Mouse (Mus musculus): ENCODE measurements around the gene Cap2. TPM values are rescaled to one million over a fixed set of nuclear protein-coding genes. Genes with fewer than 3 reads are reported as not detected.

The Cap2 gene
- polyA plus RNA-seq, 1 experiment from 2014 or later: 6.3 TPM

DNA sequence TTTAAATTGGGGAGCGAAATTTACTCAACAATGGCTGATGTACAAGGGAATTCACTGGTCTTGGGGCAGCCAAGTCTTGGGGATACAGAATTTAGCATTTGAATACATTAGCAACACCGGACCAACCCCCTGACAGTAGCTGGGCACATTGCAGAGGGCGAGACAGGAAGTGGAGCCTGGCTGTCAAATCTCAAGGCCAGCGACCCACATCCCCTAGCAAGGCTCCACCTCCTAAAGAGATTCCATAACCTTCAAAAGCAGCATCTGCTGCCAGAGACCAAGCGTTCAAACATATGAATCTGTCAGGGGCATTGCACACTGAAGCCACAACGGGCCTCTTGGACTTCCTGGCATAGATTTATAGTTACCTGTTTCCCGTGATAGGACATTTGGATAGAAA, 150.2 kb downstream of the Cap2 start:
- H3K36me3 ChIP-seq: no peaks in the 10 kb centered on the region
- no peaks in the 10 kb centered on the region for H3K27me3 ChIP-seq
- ATAC-seq (ENCODE audit: low FRiP score): no peak
- H3K9me3 ChIP-seq: no peaks in the 10 kb centered on the region
- no peak overlapping the region for H3K4me2 ChIP-seq
- no peak overlapping the region for H3K9ac ChIP-seq
- H3K4me1 ChIP-seq (replicated peaks): no peaks in the 10 kb centered on the region
- H3K27ac ChIP-seq: no peak overlapping the region
- WGBS: 89% methylated on average over 7 of the region's 7 CpGs
- H3K4me3 ChIP-seq: no peak overlapping the region

DNA sequence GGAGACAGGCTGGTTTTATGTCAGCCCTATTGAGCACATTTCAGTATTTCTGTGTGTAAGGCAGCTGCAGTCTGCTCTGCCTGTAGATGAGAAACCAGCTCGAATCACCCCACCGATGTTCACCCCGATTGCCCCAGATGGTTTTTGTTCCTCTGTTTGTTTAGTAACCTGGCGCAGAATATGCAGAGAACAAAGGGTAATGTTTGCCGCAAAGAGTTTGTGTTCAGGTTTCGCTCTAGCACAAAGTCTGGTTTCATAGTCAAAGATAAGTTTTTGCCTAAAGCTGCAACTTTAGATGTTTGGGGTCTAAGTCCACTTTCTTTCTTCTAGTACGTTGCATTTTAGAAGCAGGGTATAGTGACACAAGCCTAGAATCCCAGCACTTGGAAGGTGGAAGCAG, 151.0 kb downstream of the Cap2 start:
- no peaks in the 10 kb centered on the region for H3K4me1 ChIP-seq (replicated peaks)
- WGBS: 87% methylated on average over 7 of the region's 7 CpGs
- no peaks in the 10 kb centered on the region for H3K36me3 ChIP-seq
- no peak overlapping the region for H3K4me2 ChIP-seq
- no peak overlapping the region for H3K27ac ChIP-seq
- no peak overlapping the region for H3K9ac ChIP-seq
- H3K4me3 ChIP-seq: no peak overlapping the region
- no peak for ATAC-seq (ENCODE audit: low FRiP score)
- no peaks in the 10 kb centered on the region for H3K9me3 ChIP-seq
- H3K27me3 ChIP-seq: no peaks in the 10 kb centered on the region

DNA sequence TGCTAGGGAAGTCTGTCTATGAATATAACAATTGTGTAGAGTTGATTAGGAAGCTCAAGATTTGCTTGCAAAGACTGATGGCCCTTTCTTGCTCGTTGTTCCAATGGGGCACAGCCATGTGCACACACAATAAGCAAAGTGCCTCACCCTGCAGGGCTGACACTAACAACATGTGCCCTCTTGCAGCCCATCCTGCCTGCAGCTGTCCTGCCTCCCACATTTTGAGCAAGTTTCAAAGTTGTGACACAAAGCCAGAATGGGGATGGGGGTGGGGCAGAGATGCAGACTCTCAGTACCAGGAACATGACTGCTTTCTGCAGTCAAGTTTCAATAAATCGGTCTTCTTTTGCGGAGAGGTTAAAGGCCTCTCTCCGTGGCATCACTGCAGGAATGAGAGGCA, 152.0 kb downstream of the Cap2 start:
- Histone ChIP-seq H3K9me3 (no peaks in the 10 kb centered on the region), H3K27me3 (no peaks in the 10 kb centered on the region), H3K4me1 (replicated peaks) (no peaks in the 10 kb centered on the region), H3K9ac (no peak overlapping the region), H3K4me3 (no peak overlapping the region), H3K36me3 (no peaks in the 10 kb centered on the region), H3K4me2 (no peak overlapping the region), H3K27ac (no peak overlapping the region)
- ATAC-seq (ENCODE audit: low FRiP score): no peak
- 72% methylated on average over 4 of the region's 4 CpGs for WGBS

DNA sequence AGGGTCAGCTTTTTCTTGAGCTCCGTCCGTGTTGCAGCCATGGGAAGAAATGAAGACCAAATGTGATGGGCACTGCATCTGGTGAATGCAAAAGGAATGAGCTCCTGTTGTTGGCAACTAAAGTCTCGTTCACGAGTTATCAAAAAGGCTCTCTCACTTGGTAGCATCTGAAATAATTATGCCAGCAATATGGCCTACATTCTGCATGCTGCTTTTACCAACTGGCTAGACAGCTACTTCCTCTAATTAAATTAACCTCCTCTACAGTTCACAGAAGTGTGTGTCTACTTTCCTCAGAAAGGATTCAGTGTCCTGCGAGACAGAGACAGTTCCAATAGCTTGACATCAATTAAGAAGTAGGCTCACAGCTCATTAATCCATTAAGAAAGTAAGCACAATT, 152.9 kb downstream of the Cap2 start:
- Histone ChIP-seq H3K9me3 (no peaks in the 10 kb centered on the region), H3K4me1 (replicated peaks) (no peaks in the 10 kb centered on the region), H3K36me3 (no peaks in the 10 kb centered on the region), H3K4me2 (no peak overlapping the region), H3K4me3 (no peak overlapping the region), H3K27ac (no peak overlapping the region), H3K9ac (no peak overlapping the region), H3K27me3 (no peaks in the 10 kb centered on the region)
- WGBS: 82% methylated on average over 5 of the region's 5 CpGs
- no peak for ATAC-seq (ENCODE audit: low FRiP score)

DNA sequence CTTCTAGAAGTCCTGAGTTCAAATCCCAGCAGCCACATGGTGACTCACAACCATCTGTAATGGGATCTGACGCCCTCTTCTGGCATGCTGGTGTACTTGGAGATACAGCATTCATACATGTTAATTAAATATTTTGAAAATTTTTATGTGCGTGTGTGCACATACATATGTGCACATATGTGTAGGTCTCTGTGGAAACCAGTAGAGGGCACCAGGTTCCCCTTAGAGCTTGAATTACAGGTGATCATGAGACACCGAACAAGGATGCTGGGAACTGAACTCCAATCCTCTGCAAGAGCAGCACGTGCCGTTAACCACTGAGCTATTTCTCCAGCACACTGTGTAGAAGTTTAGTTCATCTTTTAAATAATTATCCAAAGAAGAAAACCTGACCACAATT, 157.6 kb downstream of the Cap2 start:
- Histone ChIP-seq H3K4me2 (no peak overlapping the region), H3K9me3 (no peaks in the 10 kb centered on the region), H3K27ac (no peak overlapping the region), H3K4me3 (no peak overlapping the region), H3K9ac (no peak overlapping the region), H3K36me3 (no peaks in the 10 kb centered on the region), H3K4me1 (replicated peaks) (no peaks in the 10 kb centered on the region), H3K27me3 (0 out of 2 replicates have a peak, but pooled peaks cover 2% of the 10 kb centered on the region)
- 91% methylated on average over 5 of the region's 5 CpGs for WGBS
- ATAC-seq (ENCODE audit: low FRiP score): no peak

DNA sequence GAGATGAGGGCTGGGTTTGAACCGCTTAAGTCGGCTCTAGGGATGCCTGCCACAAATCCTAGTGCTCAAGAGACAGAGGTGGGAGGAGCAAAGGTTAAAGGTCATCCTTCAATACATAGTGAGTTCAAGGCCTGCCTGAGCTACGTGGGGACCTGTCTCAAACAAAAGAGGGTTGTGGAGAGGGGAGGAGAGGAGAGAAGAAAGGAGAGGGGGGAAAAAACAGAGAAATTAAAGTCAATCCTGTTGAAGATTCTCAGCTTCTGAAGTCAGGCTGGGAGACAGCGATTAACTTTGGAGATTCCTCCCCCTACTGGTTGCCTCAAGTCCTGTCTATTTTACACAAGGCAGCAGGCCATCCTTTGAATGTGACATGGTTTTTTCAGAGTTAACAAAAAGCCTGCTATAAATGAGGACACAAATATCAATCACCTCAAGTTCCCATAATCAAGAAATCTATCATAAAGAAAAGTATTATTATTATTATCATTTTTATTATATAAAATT, 161.9 kb downstream of the Cap2 start:
- Histone ChIP-seq H3K4me3 (no peak overlapping the region), H3K36me3 (no peaks in the 10 kb centered on the region), H3K27me3 (peaks cover 11% of the 10 kb centered on the region; the same call in 1 of the 2 replicates), H3K4me1 (replicated peaks) (peaks cover 2% of the 10 kb centered on the region), H3K9ac (no peak overlapping the region), H3K4me2 (no peak overlapping the region), H3K27ac (no peak overlapping the region), H3K9me3 (no peaks in the 10 kb centered on the region)
- ATAC-seq (ENCODE audit: low FRiP score): no peak
- WGBS: 27% methylated on average over 4 of the region's 4 CpGs

DNA sequence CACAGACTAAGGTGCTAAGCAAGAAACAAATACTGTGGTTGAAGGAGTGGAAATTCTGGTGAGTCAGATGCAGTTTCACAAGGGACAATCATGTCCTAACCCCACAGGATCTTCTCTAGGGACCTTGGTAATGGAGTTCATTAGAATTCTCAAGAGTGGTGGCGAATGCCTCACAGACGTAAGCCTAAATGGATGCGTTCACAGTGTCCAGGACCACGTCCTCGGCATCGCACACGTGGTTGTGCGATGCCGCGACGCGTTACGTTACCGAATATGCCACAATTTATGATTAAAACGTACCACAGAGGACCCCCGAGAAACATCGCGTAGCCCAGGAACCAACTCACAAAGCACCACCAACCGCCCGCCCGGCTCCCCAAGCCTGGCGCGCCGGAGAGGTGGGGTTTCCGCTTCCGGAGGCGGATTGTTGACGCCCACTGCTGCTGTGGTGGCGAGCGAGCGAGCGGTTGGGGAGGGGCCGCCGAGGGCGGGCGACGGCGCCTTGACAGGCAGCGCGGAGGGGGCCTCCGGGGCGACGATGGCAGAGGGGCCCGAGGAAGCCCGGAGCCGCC, 167.5 kb downstream of the Cap2 start, which contains the start of gene Fam8a1:
Gene Fam8a1 (plus strand): TSS at position 475 of the 572 bp plus-strand sequence.
- Histone ChIP-seq H3K4me1 (replicated peaks) (peaks cover 23% of the 10 kb centered on the region), H3K36me3 (peaks cover 26% of the 10 kb centered on the region), H3K27me3 (peaks cover 8% of the 10 kb centered on the region; the same call in 1 of the 2 replicates), H3K4me2 (peak within 1 kb of the TSS; percentile 80), H3K9ac (peak within 1 kb of the TSS; percentile 97), H3K9me3 (no peaks in the 10 kb centered on the region), H3K4me3 (peak within 1 kb of the TSS; percentile 95), H3K27ac (peak within 1 kb of the TSS; percentile 92)
- under 1% methylated on average over 46 of the region's 46 CpGs for WGBS
- ATAC-seq (ENCODE audit: low FRiP score): peak; percentile 95

DNA sequence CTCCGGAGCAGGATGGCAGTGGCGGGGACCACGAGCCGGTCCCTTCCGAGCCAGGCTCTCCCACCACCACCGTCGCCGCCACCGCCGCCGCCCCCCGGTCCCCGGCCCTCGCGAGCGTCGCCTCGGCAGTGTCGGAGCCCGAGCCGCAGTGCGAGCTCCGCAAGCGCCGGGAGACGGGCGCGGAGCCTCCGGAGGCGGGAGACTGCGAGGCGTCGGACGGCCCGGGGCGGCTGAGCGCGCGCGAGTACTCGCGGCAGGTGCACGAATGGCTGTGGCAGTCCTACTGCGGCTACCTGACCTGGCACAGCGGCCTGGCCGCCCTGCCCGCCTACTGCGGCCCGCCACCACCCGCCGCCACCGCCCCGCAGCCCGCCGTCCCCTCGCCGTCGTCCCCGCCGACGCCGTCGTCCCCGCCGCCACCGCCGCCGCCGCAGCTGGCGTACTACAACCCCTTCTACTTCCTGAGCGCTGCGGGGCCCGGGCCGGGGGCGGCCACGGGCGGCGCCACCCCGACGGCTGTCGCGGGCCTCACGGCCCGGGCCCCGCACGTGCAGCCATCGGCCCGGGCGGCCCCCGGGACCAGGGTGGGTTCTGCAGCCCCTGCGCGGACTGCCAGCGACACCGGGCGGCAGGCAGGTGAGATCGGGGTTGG, 168.1 kb downstream of the Cap2 start:
- H3K36me3 ChIP-seq: peaks cover 31% of the 10 kb centered on the region
- no peaks in the 10 kb centered on the region for H3K9me3 ChIP-seq
- H3K9ac ChIP-seq: peak overlapping the region; percentile 97
- H3K27me3 ChIP-seq: peaks cover 8% of the 10 kb centered on the region; the same call in 1 of the 2 replicates
- peak overlapping the region; percentile 92 for H3K27ac ChIP-seq
- peak overlapping the region; percentile 80 for H3K4me2 ChIP-seq
- peak; percentile 78 for ATAC-seq (ENCODE audit: low FRiP score)
- peaks cover 23% of the 10 kb centered on the region for H3K4me1 ChIP-seq (replicated peaks)
- under 1% methylated on average over 59 of the region's 96 CpGs for WGBS
- H3K4me3 ChIP-seq: peak overlapping the region; percentile 95

DNA sequence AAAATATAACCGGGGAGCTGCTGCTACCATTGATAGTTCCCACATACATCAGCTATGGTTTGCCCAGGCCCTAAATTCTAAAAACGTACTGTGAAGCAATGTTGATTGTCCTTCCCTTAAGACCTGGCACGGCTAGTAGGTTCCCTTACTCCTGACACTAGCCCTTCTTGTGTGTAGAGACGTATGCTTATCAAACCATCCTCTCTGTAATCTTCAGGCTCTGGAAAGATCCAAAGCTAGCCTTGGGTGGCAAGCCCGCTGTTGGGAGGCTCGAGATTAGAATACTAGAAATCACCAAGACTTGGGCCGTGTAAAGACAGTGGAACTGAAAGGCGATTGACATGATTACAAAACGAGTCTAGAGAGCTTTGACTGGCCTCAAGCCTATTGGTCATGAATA, 168.9 kb downstream of the Cap2 start:
- H3K4me3 ChIP-seq: peak overlapping the region; percentile 95

DNA sequence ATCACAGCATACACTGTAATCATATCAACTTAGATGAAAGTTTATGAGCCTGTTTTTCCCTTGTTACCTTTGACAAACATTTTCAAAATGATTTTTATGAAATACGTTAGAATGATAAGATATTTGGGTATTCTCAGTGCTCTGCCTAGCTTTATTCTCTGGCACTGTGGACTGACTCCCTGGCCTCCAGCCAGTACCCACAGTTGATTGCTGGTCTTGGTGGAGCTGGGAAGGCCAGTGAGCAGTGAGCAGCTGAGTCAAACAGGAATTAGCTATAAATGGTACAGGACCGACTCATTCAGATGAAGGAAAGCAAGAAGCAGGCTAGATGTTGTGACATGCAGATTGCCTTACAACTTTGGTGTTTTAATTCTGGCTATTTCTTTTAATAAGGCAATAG, 173.0 kb downstream of the Cap2 start:
- no peaks in the 10 kb centered on the region for H3K9me3 ChIP-seq
- H3K27ac ChIP-seq: no peak overlapping the region
- H3K4me3 ChIP-seq: no peak overlapping the region
- 92% methylated on average over 2 of the region's 2 CpGs for WGBS
- no peaks in the 10 kb centered on the region for H3K27me3 ChIP-seq
- H3K4me2 ChIP-seq: no peak overlapping the region
- H3K9ac ChIP-seq: no peak overlapping the region
- H3K36me3 ChIP-seq: peaks cover 51% of the 10 kb centered on the region
- no peak for ATAC-seq (ENCODE audit: low FRiP score)
- peaks cover 18% of the 10 kb centered on the region for H3K4me1 ChIP-seq (replicated peaks)

More for the DNA sequence above, 168.9 kb downstream of the Cap2 start:
- Histone ChIP-seq H3K9ac (peak overlapping the region; percentile 97), H3K27me3 (peaks cover 8% of the 10 kb centered on the region; the same call in 1 of the 2 replicates), H3K4me1 (replicated peaks) (peaks cover 23% of the 10 kb centered on the region), H3K36me3 (peaks cover 38% of the 10 kb centered on the region), H3K27ac (no peak overlapping the region), H3K9me3 (no peaks in the 10 kb centered on the region), H3K4me2 (peak overlapping the region; percentile 80)
- no peak for ATAC-seq (ENCODE audit: low FRiP score)
- WGBS: 67% methylated on average over 9 of the region's 9 CpGs

DNA sequence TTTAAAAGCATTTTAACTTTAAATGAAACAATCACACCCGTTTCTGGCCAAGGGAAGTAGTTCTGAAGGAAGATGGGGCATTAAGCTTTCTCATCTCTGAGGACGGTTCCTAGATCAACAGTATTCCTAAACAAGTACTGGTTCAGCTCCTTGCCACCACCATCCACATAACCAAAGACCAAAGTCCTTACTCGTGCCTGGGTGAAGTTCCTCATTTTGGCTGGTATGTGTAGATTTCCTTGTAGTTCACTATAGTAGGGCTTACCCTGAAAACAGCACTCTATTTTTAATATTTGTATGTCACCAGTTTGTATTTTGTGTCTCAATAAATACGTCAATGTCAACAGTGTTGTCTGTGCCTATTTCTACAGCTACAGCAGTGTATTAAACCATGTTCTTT, 176.1 kb downstream of the Cap2 start:
- no peaks in the 10 kb centered on the region for H3K9me3 ChIP-seq
- peaks cover 52% of the 10 kb centered on the region for H3K36me3 ChIP-seq
- no peak overlapping the region for H3K4me2 ChIP-seq
- 89% methylated on average over 4 of the region's 4 CpGs for WGBS
- no peak overlapping the region for H3K4me3 ChIP-seq
- no peak for ATAC-seq (ENCODE audit: low FRiP score)
- H3K27me3 ChIP-seq: no peaks in the 10 kb centered on the region
- no peak overlapping the region for H3K27ac ChIP-seq
- H3K9ac ChIP-seq: no peak overlapping the region
- no peaks in the 10 kb centered on the region for H3K4me1 ChIP-seq (replicated peaks)

DNA sequence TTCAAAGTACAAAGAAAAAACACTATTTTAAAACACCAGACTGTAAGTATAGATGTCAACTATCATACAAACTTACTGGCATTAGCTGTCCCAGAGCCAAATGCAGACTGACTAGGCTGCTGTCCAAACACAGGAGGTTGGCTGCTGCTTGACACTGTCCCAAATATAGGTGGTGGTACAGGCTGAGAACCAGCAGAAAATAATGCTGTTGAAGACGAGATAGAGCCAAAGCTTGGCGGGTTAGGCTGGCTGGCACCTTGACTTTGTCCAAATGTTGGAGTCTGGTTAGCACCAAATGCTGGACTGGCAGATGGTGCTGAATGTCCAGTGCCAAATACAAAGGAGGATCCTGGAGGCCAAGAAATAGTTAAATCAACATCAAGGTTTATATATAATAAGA, 181.3 kb downstream of the Cap2 start:
- Histone ChIP-seq H3K4me1 (replicated peaks) (no peaks in the 10 kb centered on the region), H3K9me3 (no peaks in the 10 kb centered on the region), H3K4me2 (no peak overlapping the region), H3K27ac (no peak overlapping the region), H3K36me3 (peaks cover 48% of the 10 kb centered on the region), H3K9ac (no peak overlapping the region), H3K27me3 (no peaks in the 10 kb centered on the region), H3K4me3 (no peak overlapping the region)
- ATAC-seq (ENCODE audit: low FRiP score): no peak
- 87% methylated on average over 2 of the region's 2 CpGs for WGBS

DNA sequence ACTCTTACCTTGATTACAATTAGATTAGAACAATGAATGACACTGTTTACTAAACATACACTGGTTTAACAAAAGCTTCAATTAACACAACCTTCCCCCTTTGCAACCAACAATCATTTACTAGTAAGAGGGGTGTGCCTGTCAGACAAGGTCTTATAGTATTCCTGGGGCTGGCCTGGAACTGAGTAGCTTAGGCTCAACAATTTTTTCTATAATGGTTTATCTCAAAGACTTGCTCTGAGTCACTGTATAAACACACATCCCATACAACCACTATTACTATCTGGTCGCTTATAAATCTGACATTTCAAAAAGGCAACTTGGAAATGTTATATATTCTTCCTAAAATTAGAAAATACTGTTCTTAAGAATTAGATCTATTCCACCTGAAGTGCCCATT, 181.7 kb downstream of the Cap2 start:
- H3K4me1 ChIP-seq (replicated peaks): no peaks in the 10 kb centered on the region
- no peak overlapping the region for H3K9ac ChIP-seq
- no peak overlapping the region for H3K4me2 ChIP-seq
- no peak for ATAC-seq (ENCODE audit: low FRiP score)
- peaks cover 44% of the 10 kb centered on the region for H3K36me3 ChIP-seq
- WGBS: 94% methylated on average over 1 of the region's 1 CpGs
- no peaks in the 10 kb centered on the region for H3K27me3 ChIP-seq
- no peak overlapping the region for H3K4me3 ChIP-seq
- H3K27ac ChIP-seq: no peak overlapping the region
- H3K9me3 ChIP-seq: no peaks in the 10 kb centered on the region

All from hindbrain, embryonic 13.5 days (tissue).